Mouse (Mus musculus): Measurements from ENCODE around the gene Ypel1. TPM values are rescaled to one million over a fixed set of nuclear protein-coding genes. Genes with fewer than 3 reads are reported as not detected.

The Ypel1 gene
- 0.33 TPM for polyA plus RNA-seq (2015; fragmentation: Illumina TruSeq; extraction: RNeasy Lipid Tissue Mini Kit (QIAGEN cat#74804); ENCODE audit: insufficient read depth, low read depth, low replicate concordance)

DNA sequence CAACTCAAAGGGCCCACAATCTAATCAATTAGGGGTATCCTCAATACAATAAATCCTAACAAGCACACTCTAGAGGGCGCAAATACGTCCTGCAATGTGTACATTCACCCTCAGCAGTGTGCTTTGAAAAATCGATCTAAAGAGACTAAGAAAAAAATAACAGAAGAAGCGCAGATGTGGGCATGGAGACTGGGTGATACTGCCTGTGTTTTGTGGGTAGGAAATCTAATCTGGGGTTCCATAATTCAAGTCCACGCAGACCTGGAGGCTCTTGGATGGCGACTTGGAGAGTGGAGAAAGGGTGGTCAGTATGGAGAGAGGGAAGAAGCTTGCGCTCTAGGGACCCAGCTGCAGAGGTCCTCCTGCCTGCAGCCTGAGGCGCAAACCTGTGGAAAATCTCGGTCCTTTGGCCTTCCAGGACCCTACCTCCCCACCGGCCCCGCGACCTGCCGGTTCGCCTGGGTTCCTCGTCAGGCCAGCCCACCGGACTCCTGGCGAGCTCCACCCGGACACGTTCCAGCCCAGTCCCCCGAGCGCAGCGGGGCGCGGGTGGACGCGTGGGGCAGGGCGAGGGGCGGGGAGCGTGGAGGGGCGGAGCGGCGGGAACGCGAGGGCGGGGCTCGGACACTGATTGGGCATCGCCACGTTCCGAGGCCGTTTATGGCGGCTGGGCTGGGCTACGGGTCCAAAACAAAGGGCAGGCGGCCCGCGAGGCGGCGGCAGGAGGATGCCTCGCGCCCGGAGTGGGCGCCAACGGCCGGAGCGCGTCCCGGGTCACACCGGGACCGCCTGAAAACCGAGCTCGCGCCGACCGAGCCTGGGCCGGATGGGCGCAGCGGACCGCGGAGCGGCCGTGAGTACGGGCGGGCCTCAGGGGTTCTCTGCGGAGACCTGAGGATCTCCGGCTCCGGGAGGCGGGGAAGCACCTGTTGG lies at the start of gene Ypel1:
TSS of gene Ypel1 (plus strand) at position 186 of the 933 bp plus-strand sequence.

DNA sequence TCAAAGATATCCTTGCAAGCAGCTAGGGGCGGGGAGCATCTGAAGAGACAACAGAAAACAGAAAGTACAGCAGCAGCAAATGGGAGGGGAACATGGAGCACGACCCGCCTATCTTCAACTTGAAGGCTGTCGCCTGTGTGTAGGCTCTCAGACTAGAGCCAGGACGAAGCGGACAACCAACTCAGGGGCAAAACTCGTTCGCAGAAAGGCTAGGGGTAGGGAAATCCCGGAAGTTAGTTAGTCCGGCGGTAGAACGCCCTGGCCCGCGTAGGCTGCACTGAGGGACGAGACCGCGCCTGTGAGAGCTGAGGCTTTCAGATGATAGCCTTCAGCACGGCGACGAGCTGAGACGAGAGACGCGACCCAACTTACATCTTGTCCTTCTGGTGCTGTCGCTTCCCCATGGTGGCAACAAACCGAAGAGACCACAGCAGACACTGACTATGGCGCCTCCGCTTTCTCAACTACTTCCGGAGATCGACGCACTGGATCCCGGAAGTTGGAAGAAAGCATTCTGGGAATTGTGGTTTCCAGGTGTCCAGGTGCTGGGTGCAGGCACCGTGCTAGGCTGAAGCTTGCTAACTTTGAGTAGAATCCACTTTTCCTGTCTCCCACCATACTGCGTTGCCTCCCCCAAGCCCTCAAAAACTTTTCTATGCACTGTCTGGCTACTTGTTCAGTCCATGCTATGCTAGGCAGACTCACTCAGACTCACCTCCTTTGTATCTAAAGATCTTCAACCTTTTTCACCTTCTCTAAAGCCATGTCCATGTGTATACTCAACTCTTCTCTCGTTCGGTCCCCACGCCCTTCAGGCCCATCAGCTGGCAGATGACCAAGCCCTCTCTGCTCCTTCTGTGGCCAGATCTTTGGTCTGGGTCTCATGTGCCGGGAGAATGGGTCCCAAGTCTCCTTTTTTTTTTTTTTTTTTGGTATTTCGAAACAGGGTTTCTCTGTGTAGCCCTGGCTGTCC lies 41.6 kb downstream of the Ypel1 start, which contains the start of gene Ppil2:
TSS of gene Ppil2 (minus strand) at position 487 of the 973 bp plus-strand sequence.

DNA sequence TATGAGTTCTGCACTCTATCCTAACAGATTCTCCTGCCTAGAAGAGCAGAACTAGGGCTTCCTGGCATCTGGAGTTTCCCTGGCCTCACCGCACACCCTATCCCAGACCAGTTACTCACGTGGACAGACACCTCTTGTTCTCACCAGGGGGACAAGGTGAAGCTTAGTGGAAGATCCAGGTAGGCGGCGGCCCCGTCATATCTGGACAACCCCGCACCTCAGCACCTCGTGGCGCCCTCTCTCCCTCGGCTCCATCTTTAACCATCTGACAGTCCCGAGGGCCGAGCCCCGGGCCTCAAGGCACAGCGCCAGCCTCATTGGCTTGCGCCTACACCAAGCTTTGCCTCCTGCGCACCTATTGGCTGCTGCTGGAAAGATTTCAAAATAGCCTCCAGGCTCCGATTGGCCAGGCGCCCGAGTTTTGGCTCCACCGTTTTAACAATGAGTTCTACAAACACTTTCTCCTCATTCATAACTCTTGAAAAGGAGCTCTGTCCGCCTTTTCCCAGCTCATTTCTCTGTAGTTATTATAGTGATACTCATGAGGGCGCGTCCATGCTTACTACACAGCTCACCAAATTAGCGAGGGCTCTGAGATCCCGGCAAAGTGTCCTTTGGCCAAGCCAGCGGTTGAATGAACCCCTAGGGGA lies 55.5 kb downstream of the Ypel1 start, which contains the start of gene 2610318N02Rik:
TSS of gene 2610318N02Rik (minus strand) at position 297 of the 650 bp plus-strand sequence.

GRCm38 (mm10) chr16:17132089-17132905 lies 62.8 kb downstream of the Ypel1 start, which contains the start of gene Sdf2l1:
Gene Sdf2l1 (minus strand): TSS chr16:17132383.

Other genes starting within 250 kb of the Ypel1 start
- gene Spag6l, start 240.2 kb upstream of the Ypel1 start, polyA plus RNA-seq (2015; fragmentation: Illumina TruSeq; extraction: RNeasy Lipid Tissue Mini Kit (QIAGEN cat#74804); ENCODE audit: insufficient read depth, low read depth, low replicate concordance), result not detected
- not detected for gene Igll1, start 205.7 kb upstream of the Ypel1 start, polyA plus RNA-seq (2015; fragmentation: Illumina TruSeq; extraction: RNeasy Lipid Tissue Mini Kit (QIAGEN cat#74804); ENCODE audit: insufficient read depth, low read depth, low replicate concordance)
- 16.3 TPM for gene Top3b, start 199.0 kb upstream of the Ypel1 start, polyA plus RNA-seq (2015; fragmentation: Illumina TruSeq; extraction: RNeasy Lipid Tissue Mini Kit (QIAGEN cat#74804); ENCODE audit: insufficient read depth, low read depth, low replicate concordance)
- not detected for gene Vpreb1, start 198.9 kb upstream of the Ypel1 start, polyA plus RNA-seq (2015; fragmentation: Illumina TruSeq; extraction: RNeasy Lipid Tissue Mini Kit (QIAGEN cat#74804); ENCODE audit: insufficient read depth, low read depth, low replicate concordance)
- 6.6 TPM for gene Ppm1f, start 173.2 kb upstream of the Ypel1 start, polyA plus RNA-seq (2015; fragmentation: Illumina TruSeq; extraction: RNeasy Lipid Tissue Mini Kit (QIAGEN cat#74804); ENCODE audit: insufficient read depth, low read depth, low replicate concordance)
- gene Mapk1, start 86.3 kb upstream of the Ypel1 start, polyA plus RNA-seq (2015; fragmentation: Illumina TruSeq; extraction: RNeasy Lipid Tissue Mini Kit (QIAGEN cat#74804); ENCODE audit: insufficient read depth, low read depth, low replicate concordance), result 13.6 TPM
- gene Ppil2, start 41.6 kb downstream of the Ypel1 start, polyA plus RNA-seq (2015; fragmentation: Illumina TruSeq; extraction: RNeasy Lipid Tissue Mini Kit (QIAGEN cat#74804); ENCODE audit: insufficient read depth, low read depth, low replicate concordance), result 21.5 TPM
- gene 2610318N02Rik, start 55.5 kb downstream of the Ypel1 start, polyA plus RNA-seq (2015; fragmentation: Illumina TruSeq; extraction: RNeasy Lipid Tissue Mini Kit (QIAGEN cat#74804); ENCODE audit: insufficient read depth, low read depth, low replicate concordance), result 1.9 TPM
- 45.2 TPM for gene Sdf2l1, start 62.7 kb downstream of the Ypel1 start, polyA plus RNA-seq (2015; fragmentation: Illumina TruSeq; extraction: RNeasy Lipid Tissue Mini Kit (QIAGEN cat#74804); ENCODE audit: insufficient read depth, low read depth, low replicate concordance)
- 1.3 TPM for gene Ydjc, start 74.9 kb downstream of the Ypel1 start, polyA plus RNA-seq (2015; fragmentation: Illumina TruSeq; extraction: RNeasy Lipid Tissue Mini Kit (QIAGEN cat#74804); ENCODE audit: insufficient read depth, low read depth, low replicate concordance)
- 0.44 TPM for gene Ccdc116, start 77.5 kb downstream of the Ypel1 start, polyA plus RNA-seq (2015; fragmentation: Illumina TruSeq; extraction: RNeasy Lipid Tissue Mini Kit (QIAGEN cat#74804); ENCODE audit: insufficient read depth, low read depth, low replicate concordance)
- 23.9 TPM for gene Ube2l3, start 133.0 kb downstream of the Ypel1 start, polyA plus RNA-seq (2015; fragmentation: Illumina TruSeq; extraction: RNeasy Lipid Tissue Mini Kit (QIAGEN cat#74804); ENCODE audit: insufficient read depth, low read depth, low replicate concordance)
- not detected for gene Rimbp3, start 138.9 kb downstream of the Ypel1 start, polyA plus RNA-seq (2015; fragmentation: Illumina TruSeq; extraction: RNeasy Lipid Tissue Mini Kit (QIAGEN cat#74804); ENCODE audit: insufficient read depth, low read depth, low replicate concordance)
- gene Hic2, start 163.9 kb downstream of the Ypel1 start, polyA plus RNA-seq (2015; fragmentation: Illumina TruSeq; extraction: RNeasy Lipid Tissue Mini Kit (QIAGEN cat#74804); ENCODE audit: insufficient read depth, low read depth, low replicate concordance), result 0.78 TPM
- gene Tmem191c, start 206.4 kb downstream of the Ypel1 start, polyA plus RNA-seq (2015; fragmentation: Illumina TruSeq; extraction: RNeasy Lipid Tissue Mini Kit (QIAGEN cat#74804); ENCODE audit: insufficient read depth, low read depth, low replicate concordance), result 35.5 TPM

Data from pancreas, adult 10 weeks (tissue).